Mouse (Mus musculus) embryonic facial prominence, embryonic 11.5 days (tissue): ENCODE measurements around the gene Dnajb8. TPM values are rescaled to one million over a fixed set of nuclear protein-coding genes. Genes with fewer than 3 reads are reported as not detected.

Source experiments
- ATAC-seq: fragments of 200-750 bp; cut with Nextera tagmentation; replicated peaks from 2 replicates; pipeline ENCODE4 v1.8.0; 2017; ENCODE audit warnings: low read depth; ENCODE audit not compliant: insufficient number of reproducible peaks, low FRiP score, low TSS enrichment
- DNase-seq: peaks from one replicate; pipeline ENCODE4 v3.0.0-alpha.2; 2015; ENCODE audit warnings: low spot score
- H3K27ac ChIP-seq: fragments of 300-500 bp; sonication (generic); replicated peaks from 2 replicates; pipeline ENCODE4 v1.5.1; 2014; ENCODE audit warnings: mild to moderate bottlenecking, low read depth, low read length, control low read depth
- H3K27me3 ChIP-seq: fragments of 300-500 bp; sonication (generic); 2 replicates; pipeline ENCODE4 v1.6.1; 2014; ENCODE audit warnings: mild to moderate bottlenecking, low read length, moderate library complexity, mixed read lengths; ENCODE audit not compliant: control insufficient read depth, insufficient read depth
- H3K36me3 ChIP-seq: fragments of 300-500 bp; sonication (generic); replicated peaks from 2 replicates; pipeline ENCODE4 v1.6.1; 2014; ENCODE audit warnings: low read depth, mild to moderate bottlenecking, low read length, moderate library complexity, mixed read lengths; ENCODE audit not compliant: control insufficient read depth, insufficient read depth
- H3K4me1 ChIP-seq: fragments of 300-500 bp; sonication (generic); 2 replicates; pipeline ENCODE4 v1.6.1; 2014; ENCODE audit warnings: low read length, mixed read lengths; ENCODE audit not compliant: control insufficient read depth, insufficient read depth
- H3K4me2 ChIP-seq: fragments of 300-500 bp; sonication (generic); 2 replicates; pipeline ENCODE4 v1.6.1; 2014; ENCODE audit warnings: low read depth, mild to moderate bottlenecking, control low read depth, low read length, moderate library complexity
- H3K4me3 ChIP-seq: fragments of 300-500 bp; sonication (generic); 2 replicates; pipeline ENCODE4 v1.5.1; 2014; ENCODE audit warnings: low read depth, low read length, control low read depth
- H3K9ac ChIP-seq: fragments of 300-500 bp; sonication (generic); replicated peaks from 2 replicates; pipeline ENCODE4 v1.6.1; 2014; ENCODE audit warnings: mild to moderate bottlenecking, control low read depth, low read length
- H3K9me3 ChIP-seq: fragments of 300-500 bp; sonication (generic); replicated peaks from 2 replicates; pipeline ENCODE4 v1.6.1; 2016; ENCODE audit warnings: mild to moderate bottlenecking, low read length, inconsistent platforms, mixed read lengths; ENCODE audit not compliant: control insufficient read depth
- WGBS: fragments of 180-500 bp; shearing (Covaris S2); extraction: QIAGEN DNeasy Blood & Tissue Kit; methylation state at CpG from one replicate; pipeline ENCODE4 v1.1.7; 2014; 5-methylcytosine and 5-hydroxymethylcytosine counted together
- polyA plus RNA-seq: library from polyadenylated mRNA; unstranded; fragments of >200 nt; fragmentation: Nextera tagmentation; extraction: Ambion mirVana; gene quantifications from 2 replicates; pipeline ENCODE4 v1.2.1, GENCODE M21; 2014

The Dnajb8 gene
- polyA plus RNA-seq, 1 experiment from 2014 or later = not detected

GRCm38 (mm10) chr6:88201926-88202700, 20.0 kb upstream of the Dnajb8 start:
- 7% methylated on average over 15 of the region's 15 CpGs for WGBS
- 0 out of 2 replicates have a peak overlapping the region, but pooled peaks have one; percentile 18 for H3K9ac ChIP-seq
- H3K9me3 ChIP-seq = no peaks in the 10 kb centered on the region

GRCm38 (mm10) chr6:88202921-88203690, 19.0 kb upstream of the Dnajb8 start:
- H3K4me2 ChIP-seq = peak overlapping the region; percentile 24; the same call in 1 of the 2 replicates
- 1% methylated on average over 24 of the region's 24 CpGs for WGBS
- no peak overlapping the region for H3K27ac ChIP-seq
- H3K4me1 ChIP-seq = peaks cover 3% of the 10 kb centered on the region
- ATAC-seq (peak; percentile 30), DNase-seq (peak; percentile 60)
- no peaks in the 10 kb centered on the region for H3K36me3 ChIP-seq
- H3K4me3 ChIP-seq = no peak overlapping the region
- peaks cover 62% of the 10 kb centered on the region for H3K27me3 ChIP-seq
- H3K9ac ChIP-seq = no peak overlapping the region
- H3K9me3 ChIP-seq = no peaks in the 10 kb centered on the region

More at GRCm38 (mm10) chr6:88201926-88202700, 20.0 kb upstream of the Dnajb8 start:
- DNase-seq = peak; percentile 6
- no peak overlapping the region for H3K27ac ChIP-seq
- H3K4me1 ChIP-seq = peaks cover 6% of the 10 kb centered on the region
- H3K4me2 ChIP-seq = peak overlapping the region; percentile 2
- ATAC-seq = no peak
- peaks cover 72% of the 10 kb centered on the region for H3K27me3 ChIP-seq
- no peaks in the 10 kb centered on the region for H3K36me3 ChIP-seq
- peak overlapping the region; percentile 3; the same call in 1 of the 2 replicates for H3K4me3 ChIP-seq

GRCm38 (mm10) chr6:88203791-88204405, 18.2 kb upstream of the Dnajb8 start:
- H3K27ac ChIP-seq = no peak overlapping the region
- WGBS = 5% methylated on average over 10 of the region's 10 CpGs
- no peaks in the 10 kb centered on the region for H3K9me3 ChIP-seq
- ATAC-seq (no peak), DNase-seq (peak; percentile 38)
- peaks cover 54% of the 10 kb centered on the region for H3K27me3 ChIP-seq
- H3K36me3 ChIP-seq = no peaks in the 10 kb centered on the region
- peak overlapping the region; percentile 24; the same call in 1 of the 2 replicates for H3K4me2 ChIP-seq
- H3K4me1 ChIP-seq = peaks cover 3% of the 10 kb centered on the region
- no peak overlapping the region for H3K9ac ChIP-seq
- H3K4me3 ChIP-seq = 0 out of 2 replicates have a peak overlapping the region, but pooled peaks have one; percentile 5

GRCm38 (mm10) chr6:88204531-88205385, 17.3 kb upstream of the Dnajb8 start:
- DNase-seq = peak; percentile 15
- no peak overlapping the region for H3K27ac ChIP-seq
- H3K4me3 ChIP-seq = 0 out of 2 replicates have a peak overlapping the region, but pooled peaks have one; percentile 5
- peaks cover 47% of the 10 kb centered on the region for H3K27me3 ChIP-seq
- H3K36me3 ChIP-seq = no peaks in the 10 kb centered on the region
- no peak overlapping the region for H3K4me2 ChIP-seq
- no peaks in the 10 kb centered on the region for H3K9me3 ChIP-seq
- H3K4me1 ChIP-seq = peaks cover 3% of the 10 kb centered on the region
- 11% methylated on average over 25 of the region's 25 CpGs for WGBS
- ATAC-seq = no peak
- no peak overlapping the region for H3K9ac ChIP-seq

- H3K27me3 ChIP-seq = peaks cover 41% of the 10 kb centered on the region
- no peaks in the 10 kb centered on the region for H3K36me3 ChIP-seq
- H3K27ac ChIP-seq = no peak overlapping the region
- H3K4me1 ChIP-seq = peaks cover 3% of the 10 kb centered on the region
- no peak for DNase-seq
- WGBS = 23% methylated on average over 7 of the region's 7 CpGs
- no peaks in the 10 kb centered on the region for H3K9me3 ChIP-seq
- no peak overlapping the region for H3K4me2 ChIP-seq
- no peak for ATAC-seq
- H3K9ac ChIP-seq = no peak overlapping the region
- H3K4me3 ChIP-seq = no peak overlapping the region
Observed at GRCm38 (mm10) chr6:88205386-88205700, 16.7 kb upstream of the Dnajb8 start.

GRCm38 (mm10) chr6:88205937-88206336, 16.1 kb upstream of the Dnajb8 start:
- WGBS = 13% methylated on average over 9 of the region's 9 CpGs
- no peak overlapping the region for H3K9ac ChIP-seq
- no peak overlapping the region for H3K27ac ChIP-seq
- H3K36me3 ChIP-seq = no peaks in the 10 kb centered on the region
- no peaks in the 10 kb centered on the region for H3K9me3 ChIP-seq
- peaks cover 3% of the 10 kb centered on the region for H3K4me1 ChIP-seq
- ATAC-seq (no peak), DNase-seq (peak; percentile 15)
- H3K27me3 ChIP-seq = peaks cover 35% of the 10 kb centered on the region
- H3K4me2 ChIP-seq = no peak overlapping the region
- no peak overlapping the region for H3K4me3 ChIP-seq

GRCm38 (mm10) chr6:88206566-88206965, 15.5 kb upstream of the Dnajb8 start:
- no peak overlapping the region for H3K27ac ChIP-seq
- H3K36me3 ChIP-seq = no peaks in the 10 kb centered on the region
- no peak overlapping the region for H3K4me2 ChIP-seq
- no peak for ATAC-seq
- H3K9me3 ChIP-seq = no peaks in the 10 kb centered on the region
- 46% methylated on average over 7 of the region's 7 CpGs for WGBS
- peaks cover 3% of the 10 kb centered on the region for H3K4me1 ChIP-seq
- DNase-seq = no peak
- no peak overlapping the region for H3K4me3 ChIP-seq
- peaks cover 29% of the 10 kb centered on the region for H3K27me3 ChIP-seq
- no peak overlapping the region for H3K9ac ChIP-seq
